Mouse (Mus musculus) cerebellum, postnatal 4 days (tissue): ENCODE results near the gene Skint3.
"Not testable (repeated sequence)": the region's sequence is repeated elsewhere in the genome, so short reads cannot be mapped to it uniquely, and the experiment has no call there.

Experiments used
- DNase-seq, 2 experiments: peaks; one replicate each; pipeline ENCODE4 v3.0.0; 2022; ENCODE audit warnings: low spot score in 2 of 2, mixed read lengths in 1 of 2

Gene Skint3

DNA sequence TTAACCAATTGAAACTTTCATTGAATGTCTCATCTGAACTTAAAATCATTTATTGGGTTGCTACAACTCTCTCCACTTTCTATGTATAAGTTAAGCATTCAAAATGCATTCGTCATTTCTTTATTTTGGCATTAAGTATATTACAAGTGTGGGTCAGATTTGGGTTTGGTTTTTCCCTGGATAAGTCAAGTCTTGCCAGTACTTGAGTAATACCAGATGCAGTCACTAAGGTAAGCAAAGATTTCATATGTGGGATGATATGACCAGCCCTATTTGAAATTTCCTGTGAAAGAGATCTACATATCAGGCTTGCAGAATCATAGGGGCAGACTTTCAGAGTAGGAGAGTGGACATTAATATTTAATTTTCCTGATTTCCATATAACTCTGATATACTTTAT lies at the start of gene Skint3:
Gene Skint3 (plus strand): TSS at position 301 of the 400 bp plus-strand sequence.
- DNase-seq, result no peak

DNA sequence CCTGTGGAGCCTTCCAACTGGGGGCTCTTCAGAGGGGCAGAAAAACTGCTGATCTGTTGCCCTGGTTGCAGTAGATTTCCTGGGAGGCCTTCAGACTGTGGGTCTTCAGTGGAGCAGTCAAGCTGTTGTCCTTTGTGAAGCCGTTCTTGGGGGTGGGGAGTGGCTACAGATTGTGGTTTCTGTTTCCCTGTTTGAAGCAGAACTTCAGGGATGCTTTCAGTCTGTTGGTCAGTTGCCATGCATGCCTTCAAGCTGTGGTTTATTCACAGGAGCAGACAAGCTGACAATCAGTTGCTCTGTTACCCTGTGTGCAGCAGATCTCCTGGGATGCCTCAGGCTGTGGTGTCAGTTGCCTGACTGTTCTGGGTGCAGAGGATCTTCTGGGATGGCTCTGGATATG lies 11.4 kb downstream of the Skint3 start:
- DNase-seq, result no peak

DNA sequence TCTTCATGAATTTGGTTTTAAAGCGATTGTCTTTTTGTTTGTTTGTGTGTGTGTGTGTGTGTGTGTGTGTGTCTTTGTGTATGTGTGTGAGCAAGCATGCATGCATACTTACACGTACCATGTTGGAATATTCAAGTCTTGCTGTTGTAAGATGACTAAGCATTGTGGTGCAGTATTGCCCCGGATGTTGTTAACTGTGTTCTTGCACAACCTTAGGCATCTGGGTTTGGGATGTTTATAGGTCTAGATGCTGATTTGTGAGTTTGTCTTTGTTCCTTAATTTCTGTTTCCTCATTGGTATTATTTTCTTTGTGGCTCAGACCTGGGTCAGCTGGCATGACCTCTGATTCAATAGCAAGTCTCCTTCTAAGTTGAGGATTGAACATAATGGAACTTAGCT lies 11.9 kb downstream of the Skint3 start:
- no peak for DNase-seq

DNA sequence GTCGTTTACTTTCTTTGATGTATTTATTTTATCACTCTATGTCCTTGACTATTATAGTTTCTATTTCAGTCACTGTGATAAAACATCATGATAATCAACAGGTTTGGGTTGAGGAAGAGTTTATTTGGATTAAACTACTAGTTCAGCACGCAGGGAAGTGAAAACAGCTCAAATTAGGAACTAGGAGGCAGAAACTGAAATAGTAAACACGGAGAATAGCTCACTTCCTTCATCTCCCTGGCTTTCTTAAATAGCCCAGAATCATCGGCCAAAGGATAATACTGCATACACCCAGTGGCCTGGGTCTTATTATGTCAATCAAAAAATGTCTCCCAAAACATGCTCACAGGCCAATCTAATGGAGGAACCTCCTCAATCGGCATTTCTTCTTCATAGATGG lies 24.0 kb downstream of the Skint3 start:
- no peak for DNase-seq

DNA sequence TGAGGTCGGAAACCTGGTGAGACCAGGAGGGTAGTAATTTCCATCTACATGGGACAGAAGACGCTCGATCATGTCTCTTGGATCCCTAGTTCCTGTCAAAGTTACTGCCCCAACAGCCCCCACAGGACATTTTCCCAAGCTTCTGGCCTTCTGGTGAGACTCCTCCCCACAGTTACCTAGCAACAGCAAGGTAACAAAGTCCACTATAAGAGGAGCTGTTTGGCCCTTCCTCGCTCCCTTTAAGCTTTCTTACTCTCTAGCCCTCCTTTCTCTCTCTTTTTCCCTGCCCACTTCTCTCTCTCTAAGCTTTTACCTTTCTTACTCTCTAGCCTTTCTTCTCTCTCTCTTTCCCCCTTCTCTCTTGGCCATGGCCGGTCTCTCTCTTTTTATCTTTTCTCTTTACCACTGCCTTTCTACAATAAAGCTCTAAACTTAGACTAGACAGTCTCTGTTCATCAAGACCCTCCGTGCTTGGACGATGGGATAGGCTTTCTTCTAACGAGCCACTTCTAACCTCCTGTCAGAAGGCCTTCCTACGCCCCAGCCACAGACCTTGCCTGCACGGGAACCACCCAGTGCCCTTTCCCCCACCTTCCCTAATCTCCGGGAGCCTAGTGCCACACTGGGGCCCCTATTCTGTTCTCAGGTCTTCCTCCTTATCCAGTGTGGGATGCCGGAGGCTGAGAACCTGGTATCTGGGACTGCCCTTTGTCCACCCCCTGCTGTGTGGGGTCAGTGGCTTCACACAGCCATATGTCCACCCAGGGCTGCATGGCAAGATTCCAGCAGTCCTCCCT lies 55.3 kb downstream of the Skint3 start:
- DNase-seq, result no peak

DNA sequence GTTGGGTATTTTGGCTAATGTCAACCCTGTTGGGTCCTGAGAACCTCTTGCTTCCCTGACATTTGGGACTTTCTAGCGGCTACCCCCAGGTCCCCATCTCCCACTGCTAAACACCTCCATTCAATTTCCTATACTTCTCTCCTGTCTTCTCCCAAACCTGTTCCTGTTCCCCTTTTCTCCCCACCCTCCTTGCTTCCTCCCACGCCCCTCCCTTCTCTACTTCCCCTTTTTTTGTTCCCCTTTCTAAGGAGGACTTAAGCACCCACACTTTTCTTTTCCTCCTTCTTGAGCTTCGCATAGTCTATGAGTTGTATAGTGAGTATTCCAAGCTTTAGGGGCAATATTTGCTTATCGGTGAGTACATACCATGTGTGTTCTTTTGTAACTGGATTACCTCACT lies 56.4 kb downstream of the Skint3 start:
- no peak for DNase-seq

DNA sequence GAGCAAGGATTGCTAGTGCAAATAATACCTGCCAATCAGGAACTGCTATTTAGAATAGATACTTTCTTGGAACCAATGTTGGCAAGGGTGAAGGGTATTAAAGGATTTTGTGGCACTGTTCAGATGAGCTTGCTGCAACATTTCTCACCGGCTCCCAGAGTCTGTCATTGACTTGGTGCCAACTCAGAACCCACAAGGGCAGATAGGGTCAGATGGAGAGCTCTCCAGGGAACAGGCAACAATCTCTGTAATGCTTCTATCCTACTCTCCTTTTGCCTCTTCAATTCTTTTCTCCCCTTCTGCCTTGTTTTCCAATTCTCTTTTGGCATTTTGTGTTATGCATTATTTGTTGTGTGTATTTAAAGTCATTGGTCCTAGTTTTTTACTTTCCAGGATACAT lies 70.3 kb downstream of the Skint3 start:
- no peak for DNase-seq

DNA sequence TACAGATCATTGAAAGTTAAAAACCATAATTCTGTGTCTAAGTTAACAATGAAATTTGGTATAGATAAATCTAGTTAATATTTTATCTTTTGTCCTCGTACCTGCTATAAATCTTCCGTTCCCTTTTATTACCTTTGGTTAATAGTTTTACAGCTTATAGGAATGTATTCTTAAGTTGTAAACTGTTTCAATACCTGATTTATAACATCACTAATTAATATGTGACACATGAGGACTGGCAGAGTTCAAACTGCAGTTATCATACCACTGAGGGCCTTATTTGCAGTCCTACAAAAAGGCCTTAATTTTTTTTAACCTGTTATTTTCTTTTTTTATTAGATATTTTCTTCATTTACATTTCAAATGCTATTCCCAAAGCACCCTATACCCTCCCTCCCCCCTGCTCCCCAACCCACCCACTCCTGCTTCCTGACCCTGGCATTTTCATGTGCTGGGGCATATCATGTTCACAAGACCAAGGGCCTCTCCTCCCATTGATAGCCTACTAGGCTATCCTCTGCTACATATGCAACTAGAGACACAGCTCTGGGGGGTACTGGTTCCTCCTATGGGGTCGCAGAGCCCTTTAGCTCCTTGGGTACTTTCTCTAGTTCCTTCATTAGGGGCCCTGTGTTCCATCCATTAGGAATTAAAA lies 70.9 kb downstream of the Skint3 start:
- no peak for DNase-seq

DNA sequence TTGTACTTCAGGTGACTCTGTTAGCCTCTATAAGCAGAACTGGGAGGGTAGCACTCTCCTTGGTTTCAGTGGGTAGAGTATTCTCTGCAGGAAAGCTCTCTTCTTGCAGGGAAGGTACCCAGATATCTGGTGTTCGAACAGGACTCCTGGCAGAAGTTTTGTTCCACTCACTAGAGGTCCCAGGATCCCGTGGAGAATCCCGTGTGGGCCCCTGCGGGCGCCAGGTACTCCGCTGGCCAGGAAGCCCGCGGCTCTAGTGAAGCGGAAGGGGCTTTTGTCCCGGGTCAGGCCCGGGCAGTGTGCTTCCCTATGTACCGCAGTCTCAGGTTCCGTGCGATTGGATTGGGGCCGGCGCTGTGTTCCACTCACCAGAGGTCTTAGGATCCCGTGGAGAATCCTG lies 117.1 kb downstream of the Skint3 start:
- not testable (repeated sequence) for DNase-seq
